Mouse (Mus musculus): ENCODE measurements around the gene Slc35b1. TPM values are rescaled to one million over a fixed set of nuclear protein-coding genes. Genes with fewer than 3 reads are reported as not detected.

Gene Slc35b1
- polyA plus RNA-seq (2016; fragmentation: Nextera tagmentation; extraction: Ambion mirVana): 116 and 122 TPM in 2 replicates

- under 1% methylated on average over 42 of the region's 42 CpGs for WGBS
- Histone ChIP-seq H3K27ac (replicated peaks) (peak within 1 kb of the TSS; percentile 99), H3K4me3 (peak within 1 kb of the TSS; percentile 94), H3K27me3 (replicated peaks; ENCODE audit: low read depth, poor library complexity, severe bottlenecking) (no peaks in the 10 kb centered on the region), H3K36me3 (replicated peaks) (peaks cover 60% of the 10 kb centered on the region), H3K9me3 (no peaks in the 10 kb centered on the region), H3K4me1 (peaks cover 13% of the 10 kb centered on the region)
- DNase-seq (ENCODE audit: low spot score): peak; percentile 91
These were observed at the start of gene Slc35b1 for GRCm38 (mm10) chr11:95384319-95384972. Slc35b1 (plus strand) TSS chr11:95384692.

- H3K9me3 ChIP-seq: no peaks in the 10 kb centered on the region
- H3K36me3 ChIP-seq (replicated peaks): no peaks in the 10 kb centered on the region
- H3K27ac ChIP-seq (replicated peaks): peak within 1 kb of the TSS; percentile 90
- WGBS: 1% methylated on average over 27 of the region's 27 CpGs
- peak; percentile 94 for DNase-seq (ENCODE audit: low spot score)
- H3K4me1 ChIP-seq: peaks cover 49% of the 10 kb centered on the region
- peaks cover 6% of the 10 kb centered on the region; the same call in 1 of the 2 replicates for H3K27me3 ChIP-seq (replicated peaks; ENCODE audit: low read depth, poor library complexity, severe bottlenecking)
- H3K4me3 ChIP-seq: peak within 1 kb of the TSS; percentile 93
These were observed 47.8 kb upstream of the Slc35b1 start, which contains the start of gene Fam117a for GRCm38 (mm10) chr11:95336568-95337128. Fam117a (plus strand) TSS chr11:95337018.

GRCm38 (mm10) chr11:95337129-95337813 is 47.2 kb upstream of the Slc35b1 start:
- Histone ChIP-seq H3K9me3 (no peaks in the 10 kb centered on the region), H3K4me1 (peaks cover 43% of the 10 kb centered on the region), H3K27ac (replicated peaks) (peak overlapping the region; percentile 90), H3K27me3 (replicated peaks; ENCODE audit: low read depth, poor library complexity, severe bottlenecking) (peaks cover 6% of the 10 kb centered on the region; the same call in 1 of the 2 replicates), H3K4me3 (peak overlapping the region; percentile 93), H3K36me3 (replicated peaks) (no peaks in the 10 kb centered on the region)
- under 1% methylated on average over 50 of the region's 50 CpGs for WGBS
- peak; percentile 84 for DNase-seq (ENCODE audit: low spot score)

GRCm38 (mm10) chr11:95337846-95338342 is 46.6 kb upstream of the Slc35b1 start:
- Histone ChIP-seq H3K36me3 (replicated peaks) (no peaks in the 10 kb centered on the region), H3K9me3 (no peaks in the 10 kb centered on the region), H3K27ac (replicated peaks) (peak overlapping the region; percentile 90), H3K4me3 (peak overlapping the region; percentile 93), H3K4me1 (peaks cover 40% of the 10 kb centered on the region), H3K27me3 (replicated peaks; ENCODE audit: low read depth, poor library complexity, severe bottlenecking) (peaks cover 6% of the 10 kb centered on the region; the same call in 1 of the 2 replicates)
- no peak for DNase-seq (ENCODE audit: low spot score)
- 22% methylated on average over 9 of the region's 9 CpGs for WGBS

- no peaks in the 10 kb centered on the region for H3K9me3 ChIP-seq
- H3K27me3 ChIP-seq (replicated peaks; ENCODE audit: low read depth, poor library complexity, severe bottlenecking): peaks cover 6% of the 10 kb centered on the region; the same call in 1 of the 2 replicates
- WGBS: 38% methylated on average over 14 of the region's 14 CpGs
- no peak for DNase-seq (ENCODE audit: low spot score)
- H3K27ac ChIP-seq (replicated peaks): peak overlapping the region; percentile 44
- H3K4me1 ChIP-seq: peaks cover 45% of the 10 kb centered on the region
- no peaks in the 10 kb centered on the region for H3K36me3 ChIP-seq (replicated peaks)
- peak overlapping the region; percentile 93 for H3K4me3 ChIP-seq
These were observed 44.9 kb upstream of the Slc35b1 start for GRCm38 (mm10) chr11:95339471-95340021.

DNA sequence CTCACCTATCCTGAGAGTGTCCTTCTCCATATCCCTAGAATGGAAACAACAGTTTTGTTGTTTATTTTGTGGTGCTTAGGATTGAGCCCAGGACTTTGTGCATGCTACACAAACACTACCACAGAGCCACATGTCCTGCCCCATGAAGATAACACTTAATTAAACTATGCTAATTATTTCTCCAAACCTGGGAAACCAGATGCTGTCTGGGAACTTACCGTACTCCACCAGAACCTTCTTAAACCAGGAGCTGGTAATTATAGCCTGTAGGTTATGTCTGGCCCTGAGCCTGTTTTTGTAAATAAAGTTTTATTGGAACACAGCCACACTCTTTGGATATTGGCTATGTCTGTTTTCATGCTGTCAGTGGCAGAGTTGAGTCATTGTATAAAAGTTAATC is 44.2 kb upstream of the Slc35b1 start:
- WGBS: 71% methylated on average over 1 of the region's 1 CpGs
- 0 out of 2 replicates have a peak overlapping the region, but pooled peaks have one; percentile 19 for H3K27ac ChIP-seq (replicated peaks)
- H3K4me1 ChIP-seq: peaks cover 47% of the 10 kb centered on the region
- H3K36me3 ChIP-seq (replicated peaks): no peaks in the 10 kb centered on the region
- peaks cover 6% of the 10 kb centered on the region; the same call in 1 of the 2 replicates for H3K27me3 ChIP-seq (replicated peaks; ENCODE audit: low read depth, poor library complexity, severe bottlenecking)
- DNase-seq (ENCODE audit: low spot score): no peak
- H3K4me3 ChIP-seq: peak overlapping the region; percentile 23; the same call in 1 of the 2 replicates
- H3K9me3 ChIP-seq: no peaks in the 10 kb centered on the region

DNA sequence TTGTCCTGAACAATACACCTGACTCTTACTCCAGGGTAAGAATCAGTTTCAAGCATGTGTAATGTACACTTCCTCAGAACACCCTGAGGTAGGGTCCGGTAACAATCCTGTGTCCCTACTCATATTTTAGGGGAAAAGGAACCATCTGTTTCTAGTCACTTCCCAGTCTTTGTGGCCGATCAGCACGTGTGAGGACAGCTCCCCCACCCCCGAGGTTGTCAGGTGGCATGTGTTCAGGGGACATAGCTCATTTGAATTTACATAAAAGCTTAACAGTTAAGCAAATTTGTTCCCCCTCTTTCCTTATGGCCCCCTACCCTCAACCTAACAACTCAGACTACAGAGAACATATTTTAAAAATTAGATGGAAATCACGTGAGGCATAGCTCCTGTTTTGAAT is 43.8 kb upstream of the Slc35b1 start:
- Histone ChIP-seq H3K4me3 (peak overlapping the region; percentile 23; the same call in 1 of the 2 replicates), H3K36me3 (replicated peaks) (no peaks in the 10 kb centered on the region), H3K4me1 (peaks cover 49% of the 10 kb centered on the region), H3K9me3 (no peaks in the 10 kb centered on the region), H3K27ac (replicated peaks) (no peak overlapping the region), H3K27me3 (replicated peaks; ENCODE audit: low read depth, poor library complexity, severe bottlenecking) (peaks cover 6% of the 10 kb centered on the region; the same call in 1 of the 2 replicates)
- 46% methylated on average over 5 of the region's 5 CpGs for WGBS
- DNase-seq (ENCODE audit: low spot score): no peak

- 79% methylated on average over 4 of the region's 4 CpGs for WGBS
- Histone ChIP-seq H3K27me3 (replicated peaks; ENCODE audit: low read depth, poor library complexity, severe bottlenecking) (peaks cover 3% of the 10 kb centered on the region; the same call in 1 of the 2 replicates), H3K36me3 (replicated peaks) (peaks cover 18% of the 10 kb centered on the region), H3K27ac (replicated peaks) (no peak overlapping the region), H3K4me1 (peaks cover 34% of the 10 kb centered on the region), H3K4me3 (no peak overlapping the region), H3K9me3 (no peaks in the 10 kb centered on the region)
- DNase-seq (ENCODE audit: low spot score): no peak
These were observed 41.3 kb upstream of the Slc35b1 start for GRCm38 (mm10) chr11:95343180-95343579.

DNA sequence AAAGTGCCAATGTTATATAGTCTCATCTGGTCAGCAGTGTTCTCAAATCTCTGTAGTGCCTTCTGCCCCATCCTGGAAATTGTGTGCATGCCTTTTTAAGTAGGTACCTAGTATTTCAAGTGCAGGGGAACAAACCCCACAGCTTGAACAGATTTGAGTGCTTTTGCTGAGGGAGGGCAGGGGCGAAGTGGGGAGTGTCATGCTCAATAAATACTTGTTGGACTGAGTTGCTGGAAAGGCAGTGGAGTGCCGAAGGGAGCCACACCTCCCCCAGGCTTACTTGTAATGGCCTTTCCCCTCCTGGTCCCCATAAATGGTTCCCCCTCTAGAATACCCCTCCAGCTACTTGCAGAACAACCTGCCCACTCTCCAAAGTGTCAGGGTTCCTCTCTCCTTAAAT is 40.3 kb upstream of the Slc35b1 start:
- no peak for DNase-seq (ENCODE audit: low spot score)
- no peak overlapping the region for H3K4me3 ChIP-seq
- whole genome bisulfite sequencing: 77% methylated on average over 2 of the region's 2 CpGs
- H3K27ac ChIP-seq (replicated peaks): no peak overlapping the region
- peaks cover 27% of the 10 kb centered on the region for H3K4me1 ChIP-seq
- H3K9me3 ChIP-seq: no peaks in the 10 kb centered on the region
- H3K36me3 ChIP-seq (replicated peaks): peaks cover 28% of the 10 kb centered on the region
- 0 out of 2 replicates have a peak, but pooled peaks cover 3% of the 10 kb centered on the region for H3K27me3 ChIP-seq (replicated peaks; ENCODE audit: low read depth, poor library complexity, severe bottlenecking)

- Histone ChIP-seq H3K9me3 (no peaks in the 10 kb centered on the region), H3K36me3 (replicated peaks) (peaks cover 38% of the 10 kb centered on the region), H3K27me3 (replicated peaks; ENCODE audit: low read depth, poor library complexity, severe bottlenecking) (no peaks in the 10 kb centered on the region), H3K4me1 (peaks cover 12% of the 10 kb centered on the region), H3K4me3 (no peak overlapping the region), H3K27ac (replicated peaks) (no peak overlapping the region)
- no peak for DNase-seq (ENCODE audit: low spot score)
- 78% methylated on average over 6 of the region's 6 CpGs for WGBS
These were observed 34.2 kb upstream of the Slc35b1 start for GRCm38 (mm10) chr11:95350289-95350688.

DNA sequence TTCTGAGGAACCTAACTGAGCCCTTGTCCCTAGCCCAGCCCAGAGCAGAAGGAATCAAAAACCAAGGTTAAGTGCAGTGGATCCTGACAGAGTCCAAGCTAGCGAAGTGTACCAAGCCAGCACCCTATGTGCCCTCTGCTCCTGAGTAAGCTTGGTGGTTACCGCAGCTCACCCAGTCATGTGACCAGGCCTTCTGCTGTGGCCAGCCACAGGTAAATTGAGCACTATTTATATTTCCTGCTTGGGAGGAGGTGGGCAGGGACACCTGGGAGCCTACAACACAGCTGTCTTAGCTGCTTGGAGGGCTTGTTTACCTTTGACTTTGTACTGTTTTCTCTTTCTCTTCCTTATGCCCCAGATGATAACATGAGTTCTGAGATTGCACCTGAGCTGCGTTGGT is 33.5 kb upstream of the Slc35b1 start:
- Histone ChIP-seq H3K27me3 (replicated peaks; ENCODE audit: low read depth, poor library complexity, severe bottlenecking) (no peaks in the 10 kb centered on the region), H3K27ac (replicated peaks) (no peak overlapping the region), H3K4me3 (no peak overlapping the region), H3K36me3 (replicated peaks) (peaks cover 40% of the 10 kb centered on the region), H3K4me1 (peaks cover 11% of the 10 kb centered on the region), H3K9me3 (no peaks in the 10 kb centered on the region)
- WGBS: 91% methylated on average over 3 of the region's 3 CpGs
- no peak for DNase-seq (ENCODE audit: low spot score)

- H3K27me3 ChIP-seq (replicated peaks; ENCODE audit: low read depth, poor library complexity, severe bottlenecking): no peaks in the 10 kb centered on the region
These were observed 31.8 kb upstream of the Slc35b1 start for GRCm38 (mm10) chr11:95352686-95353085.

More at GRCm38 (mm10) chr11:95352686-95353085, 31.8 kb upstream of the Slc35b1 start:
- no peak for DNase-seq (ENCODE audit: low spot score)
- Histone ChIP-seq H3K36me3 (replicated peaks) (peaks cover 40% of the 10 kb centered on the region), H3K27ac (replicated peaks) (no peak overlapping the region), H3K4me3 (no peak overlapping the region), H3K4me1 (peaks cover 11% of the 10 kb centered on the region), H3K9me3 (no peaks in the 10 kb centered on the region)
- 90% methylated on average over 2 of the region's 2 CpGs for WGBS

Data from embryonic facial prominence, embryonic 10.5 days (tissue).